Mouse (Mus musculus) monocyte, adult 5-6 weeks (primary cell): ENCODE data around the gene Olfr293. TPM values are rescaled to one million over a fixed set of nuclear protein-coding genes. Genes with fewer than 3 reads are reported as not detected.

ENCODE experiments used
- ATAC-seq: fragments of 153-309, 156-312 bp; replicated peaks from 2 replicates; pipeline ENCODE4 v1.8.0; 2017; ENCODE audit warnings: mild to moderate bottlenecking; ENCODE audit not compliant: low TSS enrichment, insufficient number of reproducible peaks, severe bottlenecking, poor library complexity, low FRiP score
- total RNA-seq: library from RNA; stranded (forward); fragments of 200-1000, 200-491, 200-594 nt; gene quantifications from 3 replicates; pipeline ENCODE4 v1.2.3, GENCODE M21; 2017

Olfr293 gene
- total RNA-seq: not detected in 3 replicates

GRCm38 (mm10) chr7:86648761-86649160 lies at the start of gene Olfr293:
TSS of gene Olfr293 (plus strand) at chr7:86649061.
- no peak for ATAC-seq

GRCm38 (mm10) chr7:86616543-86616942 lies 32.3 kb upstream of the Olfr293 start, which contains the start of gene Olfr294:
TSS of gene Olfr294 (minus strand) at chr7:86616643.
- no peak for ATAC-seq

- ATAC-seq: no peak
Observed at GRCm38 (mm10) chr7:86688030-86688429, 39.2 kb downstream of the Olfr293 start, which contains the start of gene Olfr292. TSS of gene Olfr292 (plus strand) at chr7:86688330.

Other genes with a start within 250 kb of the Olfr293 start
- gene Olfr301, start 245.2 kb upstream of the Olfr293 start, total RNA-seq: not detected in 3 replicates
- gene Olfr299, start 189.1 kb upstream of the Olfr293 start, total RNA-seq: 0.21 TPM in 1 of 3 replicates, not detected in the others
- gene Olfr298, start 156.6 kb upstream of the Olfr293 start, total RNA-seq: not detected in 3 replicates
- gene Olfr297, start 129.1 kb upstream of the Olfr293 start, total RNA-seq: not detected in 3 replicates
- not detected in 3 replicates for gene Olfr295, start 65.2 kb upstream of the Olfr293 start, total RNA-seq
- gene Olfr294, start 32.4 kb upstream of the Olfr293 start, total RNA-seq: not detected in 3 replicates
- not detected in 3 replicates for gene Olfr292, start 39.3 kb downstream of the Olfr293 start, total RNA-seq
- gene Folh1, start 126.9 kb downstream of the Olfr293 start, total RNA-seq: 1.0 TPM in 1 of 3 replicates, not detected in the others
- 0.43 TPM in 1 of 3 replicates, not detected in the others for gene Vmn2r77, start 146.0 kb downstream of the Olfr293 start, total RNA-seq